Mouse (Mus musculus): ENCODE measurements around the gene Gm2035.
"Not testable (repeated sequence)": the region's sequence is repeated elsewhere in the genome, so short reads cannot be mapped to it uniquely, and the experiment has no call there.

Gene Gm2035

GRCm38 (mm10) chr12:87919721-87920120 lies at the start of gene Gm2035:
Gene Gm2035, minus strand, starts transcription at chr12:87919857.
- DNase-seq = not testable (repeated sequence)

- not testable (repeated sequence) for DNase-seq
These were observed 34.1 kb upstream of the Gm2035 start, which contains the start of gene Gm2042 for GRCm38 (mm10) chr12:87953780-87954179. Gene Gm2042, plus strand, starts transcription at chr12:87954080.

GRCm38 (mm10) chr12:87895070-87895469 lies 24.6 kb downstream of the Gm2035 start, which contains the start of gene Gm2022:
Gene Gm2022, plus strand, starts transcription at chr12:87895370.
- not testable (repeated sequence) for DNase-seq

GRCm38 (mm10) chr12:87873772-87874171 lies 45.9 kb downstream of the Gm2035 start, which contains the start of gene Gm2016:
Gene Gm2016, plus strand, starts transcription at chr12:87874072.
- DNase-seq = not testable (repeated sequence)

All from liver (tissue).